Mouse (Mus musculus) left cerebral cortex, postnatal 25 days (tissue): ENCODE measurements around the gene Efna5. TPM values are rescaled to one million over a fixed set of nuclear protein-coding genes. Genes with fewer than 3 reads are reported as not detected.
A peak's percentile ranks its signal among the peaks of the same experiment; 100 is the strongest.

Experiments used
- DNase-seq, 2 experiments: peaks; one replicate each; pipeline ENCODE4 v3.0.0; 2022; ENCODE audit warnings: low spot score in 2 of 2, mixed read lengths in 1 of 2
- intact Hi-C: fragments of 180-260 bp; cut with DNase I; formaldehyde crosslinking; loops from one replicate; pipeline ENCODE4 v1.15.1; 2025
- total RNA-seq, 2 experiments: library from RNA; stranded (reverse); gene quantifications; 2 replicates each; pipeline ENCODE4 v1.2.3; 2021

Gene Efna5
- total RNA-seq, 2 experiments from 2014 or later: 32.8 to 41.5 TPM

DNA sequence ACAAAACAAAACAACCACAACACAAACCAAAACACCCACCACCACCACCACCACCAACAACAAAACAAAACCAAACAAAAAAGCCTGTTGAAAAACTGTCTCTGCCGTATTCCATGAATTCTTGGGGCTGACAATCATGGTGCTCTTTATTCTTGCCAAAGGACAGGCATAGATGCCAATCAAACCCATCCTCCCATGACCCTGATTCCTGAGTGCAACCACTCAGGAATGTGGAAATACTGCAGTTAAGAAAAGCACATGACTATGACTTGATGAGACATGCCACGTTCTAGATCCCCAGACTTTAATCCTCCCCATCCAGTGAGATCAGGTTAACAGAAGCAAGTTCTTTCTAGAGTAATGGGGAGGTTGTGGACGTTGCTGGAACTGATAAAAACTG lies 246.2 kb downstream of the Efna5 start:
- no peak for DNase-seq
- intact Hi-C loops: no loop called here

DNA sequence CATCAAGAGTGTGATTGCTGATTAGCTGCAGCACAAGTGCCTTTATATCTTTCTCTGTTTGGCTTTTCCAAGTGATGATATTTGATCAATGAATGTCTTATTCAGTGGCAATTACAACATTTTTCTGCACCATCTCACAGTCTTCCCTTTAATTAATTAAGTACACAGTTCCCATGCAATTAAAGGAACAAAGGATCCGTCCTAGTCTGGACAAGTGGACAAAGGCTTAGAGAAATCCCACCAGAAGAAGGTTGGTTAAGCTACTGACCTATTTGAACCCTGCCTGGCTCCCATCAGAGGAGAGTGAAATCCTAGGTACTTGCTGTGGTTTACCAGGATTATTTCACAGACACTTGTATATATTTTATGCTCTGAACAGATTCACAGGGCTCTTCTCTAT lies 252.6 kb downstream of the Efna5 start:
- DNase-seq: no peak
- intact Hi-C loops: no loop called here

DNA sequence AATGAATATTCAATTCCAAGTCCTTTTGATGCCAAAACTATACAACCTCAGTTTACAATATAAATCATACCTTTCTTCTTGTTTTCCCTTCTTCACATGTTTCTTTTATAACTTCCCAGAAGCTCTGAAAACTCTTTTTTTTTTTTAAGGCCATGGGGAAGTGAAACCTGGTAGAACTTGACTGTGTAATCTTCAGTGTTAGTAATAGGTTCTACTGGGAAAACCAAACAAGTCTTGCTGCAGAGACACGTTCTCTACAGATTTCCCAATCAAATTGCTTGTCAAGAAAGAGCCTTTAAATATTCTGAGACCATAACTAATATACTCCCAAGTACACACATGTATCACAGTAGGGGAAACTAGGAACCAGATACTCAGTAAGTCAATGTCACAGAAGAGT lies 253.6 kb downstream of the Efna5 start:
- intact Hi-C loops: no loop called here
- DNase-seq: no peak

DNA sequence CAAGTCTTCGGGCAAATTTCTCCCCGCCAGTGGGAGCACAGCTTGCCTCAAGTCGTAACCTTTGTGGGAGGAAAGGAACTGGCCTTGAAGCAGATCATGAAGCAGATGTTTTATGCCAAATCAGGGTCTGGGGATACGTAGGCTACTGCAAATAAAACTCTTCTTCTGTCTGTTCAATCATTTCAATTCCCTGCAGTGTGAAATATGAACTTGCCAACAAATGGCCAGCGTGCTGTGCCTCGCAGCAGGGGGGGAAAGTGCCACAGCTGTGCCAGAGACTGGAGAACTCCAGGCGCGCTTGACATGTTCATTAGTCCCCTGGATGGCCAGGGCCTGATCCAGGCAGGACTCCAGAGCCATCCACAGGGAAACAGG lies 255.5 kb downstream of the Efna5 start:
- DNase-seq: no peak

DNA sequence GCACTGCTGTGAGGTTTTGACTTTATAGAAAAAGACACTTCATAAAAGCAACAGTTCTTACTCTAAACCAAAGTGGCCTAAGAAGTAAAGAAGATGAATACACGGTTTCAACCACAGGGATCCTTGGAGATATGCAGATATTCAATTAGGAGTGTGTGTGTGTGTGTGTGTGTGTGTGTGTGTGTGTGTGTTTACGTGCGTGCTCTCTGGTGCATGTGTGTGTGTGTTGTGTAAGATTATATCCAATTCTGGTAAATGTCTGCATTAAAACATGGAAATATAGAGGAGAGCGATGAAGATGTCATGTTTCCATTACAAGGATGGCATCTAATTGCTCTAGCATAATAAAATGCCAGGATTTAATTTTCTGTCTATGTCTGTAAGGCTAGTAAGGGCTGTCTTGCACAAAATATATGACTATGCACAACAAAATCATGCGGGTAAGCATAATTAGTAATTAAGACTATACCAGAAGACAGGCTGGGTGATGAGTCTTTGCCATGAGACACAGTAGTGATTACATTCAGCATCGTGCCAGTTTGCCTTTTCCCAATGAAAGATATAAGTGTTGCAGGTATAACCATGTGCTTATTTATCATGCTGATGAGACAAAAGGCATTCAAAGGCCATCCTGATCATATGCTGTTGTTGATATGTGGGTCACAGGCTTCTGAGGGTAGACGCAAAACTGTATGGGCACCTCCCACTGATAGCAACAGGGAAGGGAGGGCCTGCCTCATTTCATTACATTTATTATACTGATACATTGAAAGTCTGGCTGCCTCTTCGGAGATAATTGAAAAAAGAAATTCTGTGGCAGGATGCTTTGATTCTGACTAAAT lies 256.1 kb downstream of the Efna5 start:
- intact Hi-C loops: no loop called here
- no peak for DNase-seq

More for the DNA sequence above, 255.5 kb downstream of the Efna5 start:
- intact Hi-C loops: no loop called here

DNA sequence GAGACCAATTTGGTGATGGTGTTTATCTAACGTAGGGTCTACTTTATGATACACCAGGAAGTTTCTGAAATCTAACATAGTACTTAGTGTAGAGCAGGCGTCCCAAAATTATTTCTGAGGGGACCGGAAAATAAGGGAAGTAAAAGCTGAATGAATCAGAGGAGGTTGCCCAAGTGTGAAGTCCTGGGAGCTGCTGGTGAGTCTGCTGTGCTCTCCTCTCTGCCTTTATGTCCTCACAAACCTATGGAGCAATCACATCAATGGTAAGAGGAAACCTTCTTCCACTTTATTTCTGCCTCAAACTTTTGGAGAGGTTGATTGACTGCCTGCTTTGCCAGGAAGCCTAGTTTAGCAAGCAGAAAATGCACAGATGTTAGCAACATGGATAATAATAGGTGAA lies 257.9 kb downstream of the Efna5 start:
- intact Hi-C loops: no loop called here
- no peak for DNase-seq

DNA sequence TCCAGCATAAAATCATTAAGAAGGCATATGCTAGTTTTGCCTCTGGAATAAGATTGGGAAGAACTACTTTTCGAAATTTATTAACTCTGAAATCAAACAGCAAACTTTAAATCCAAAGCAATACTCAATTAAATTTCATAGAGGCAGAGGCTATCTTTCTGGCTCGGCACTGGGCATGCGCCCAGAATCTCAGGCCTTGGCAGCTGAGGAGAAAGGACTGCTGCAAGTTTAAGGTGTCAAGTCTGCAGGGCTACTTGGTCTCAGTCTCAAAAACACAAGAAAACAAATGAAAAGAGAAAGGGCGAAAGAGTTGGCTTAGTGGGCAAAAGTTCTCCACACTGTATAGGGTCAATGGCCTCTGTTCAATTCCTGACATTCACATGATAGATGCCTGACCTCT lies 258.6 kb downstream of the Efna5 start:
- DNase-seq: no peak
- intact Hi-C loops: no loop called here

DNA sequence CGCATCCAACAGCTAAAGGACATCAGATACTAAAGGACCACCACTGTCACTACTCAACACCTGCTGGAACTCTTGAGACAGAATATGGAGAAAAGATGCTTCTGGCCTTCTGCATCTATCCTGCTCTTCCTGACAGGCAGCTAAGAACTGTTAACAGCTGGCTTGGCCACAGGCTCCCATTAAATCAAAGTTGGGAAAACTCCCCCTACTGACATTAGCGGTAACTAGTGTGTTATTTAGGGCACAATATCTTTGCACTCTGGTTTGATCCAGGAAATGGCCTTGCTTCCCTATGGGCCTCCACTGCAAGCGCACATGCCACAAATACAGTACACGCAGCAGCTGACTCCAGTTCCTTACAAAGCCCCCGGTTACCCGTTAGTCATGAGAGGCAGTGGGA lies 266.0 kb downstream of the Efna5 start:
- intact Hi-C loops: no loop called here
- no peak for DNase-seq

DNA sequence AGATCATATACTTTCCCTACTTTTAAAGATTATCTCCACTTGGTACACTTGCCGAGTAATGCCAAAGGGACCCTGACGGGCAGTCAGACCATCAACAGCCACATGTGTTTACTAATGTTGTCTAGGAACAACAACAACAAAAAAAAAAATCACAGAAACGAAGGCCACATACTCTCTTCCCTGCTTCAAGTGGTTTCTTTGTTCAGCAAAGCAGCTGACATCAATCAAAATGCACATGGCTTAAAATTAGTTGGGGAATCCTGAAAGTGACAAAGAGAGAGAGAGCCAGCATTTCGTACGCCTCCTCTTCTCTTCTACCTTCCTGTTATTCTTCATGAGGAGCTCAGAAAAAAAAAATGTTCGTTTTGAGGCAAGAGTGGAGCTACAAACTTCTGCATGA lies 266.4 kb downstream of the Efna5 start:
- no peak for DNase-seq
- intact Hi-C loops: no loop called here

DNA sequence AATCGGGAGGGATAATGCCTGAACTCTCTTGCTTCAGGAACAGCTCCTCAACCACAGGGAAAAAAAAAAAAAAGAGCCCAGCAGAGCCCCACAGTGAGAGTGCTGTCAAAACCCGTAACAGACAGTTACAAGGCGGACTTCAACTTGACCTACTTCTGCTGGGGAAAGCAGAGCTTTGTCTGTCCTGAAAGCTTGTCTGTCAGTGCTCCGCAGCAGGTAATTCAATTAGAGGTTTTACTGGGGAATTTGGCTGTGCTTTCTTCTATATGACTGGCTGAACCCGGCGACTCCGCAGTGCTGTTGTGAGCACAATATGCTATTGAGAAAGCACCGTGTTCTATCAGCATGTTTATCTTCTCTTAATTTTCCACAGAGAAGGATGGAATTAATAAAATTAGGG lies 266.9 kb downstream of the Efna5 start:
- no peak for DNase-seq
- intact Hi-C loops: no loop called here

DNA sequence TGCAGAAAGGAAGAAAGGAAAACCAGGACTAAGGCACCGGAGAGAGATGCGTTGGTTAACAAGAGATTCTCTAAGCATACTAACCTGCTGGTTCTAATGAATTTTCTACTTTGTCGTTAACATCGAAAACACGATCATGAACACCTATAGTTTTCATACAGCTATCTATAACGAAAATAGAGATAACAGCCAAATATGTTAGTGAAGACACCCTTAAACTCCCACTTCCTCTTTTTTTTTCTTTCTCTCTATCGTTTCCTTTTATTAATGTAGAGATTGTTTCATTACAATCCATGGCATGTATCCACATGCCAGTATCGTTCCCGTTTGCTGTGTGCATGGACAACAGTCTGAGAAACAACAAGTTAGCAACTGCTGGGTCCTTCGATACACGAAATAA lies 267.9 kb downstream of the Efna5 start:
- no peak for DNase-seq
- intact Hi-C loops: no loop called here

DNA sequence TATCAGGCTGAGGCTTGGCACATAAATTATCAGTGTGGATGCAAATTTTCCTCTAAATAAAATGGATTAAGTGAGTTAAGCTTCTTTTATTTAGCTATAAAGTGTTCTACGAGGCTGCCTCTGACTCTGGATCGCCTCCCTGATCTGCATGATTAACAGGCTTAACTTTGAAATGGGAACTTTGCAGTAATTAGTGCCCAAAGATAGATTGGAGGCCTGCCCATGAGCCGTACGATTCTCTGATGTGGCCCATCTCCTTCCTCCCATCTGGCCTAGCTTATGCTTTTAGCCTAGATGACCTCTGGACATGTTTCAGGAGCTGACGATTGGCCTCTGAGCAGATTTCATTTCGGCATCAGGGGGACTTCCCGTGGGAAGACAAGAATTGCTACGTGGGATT lies 273.0 kb downstream of the Efna5 start:
- intact Hi-C loops: no loop called here
- DNase-seq: no peak

DNA sequence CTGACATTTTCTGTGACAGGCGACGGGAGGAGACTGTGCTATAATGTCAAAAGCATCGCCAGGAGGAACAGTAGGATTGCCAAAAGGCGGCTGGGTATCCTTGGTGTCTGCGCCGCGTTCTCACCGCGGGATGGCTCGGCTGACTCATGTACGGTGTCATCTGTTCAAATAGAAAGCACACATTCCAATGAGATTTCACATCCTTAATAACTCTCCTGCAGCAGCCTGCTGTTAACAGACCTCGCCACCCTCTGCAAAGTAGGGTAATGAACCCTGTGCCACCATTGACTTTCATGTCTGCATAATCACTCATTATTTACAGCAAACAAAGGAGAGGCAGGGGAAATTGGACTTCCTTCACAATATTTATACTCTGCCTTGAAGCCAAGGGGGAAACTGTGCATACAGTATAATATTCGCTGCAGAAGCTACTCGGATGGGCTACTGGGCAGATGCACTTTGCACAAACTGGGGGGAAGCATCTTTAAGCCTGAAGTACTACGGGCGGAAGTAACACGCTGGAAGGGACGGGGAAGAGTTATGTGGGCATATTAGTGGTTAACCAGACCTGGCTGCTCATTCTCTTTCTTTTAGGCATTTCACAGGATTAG lies 273.7 kb downstream of the Efna5 start:
- DNase-seq: peak; percentile 32 to 61
- intact Hi-C loops: no loop called here

DNA sequence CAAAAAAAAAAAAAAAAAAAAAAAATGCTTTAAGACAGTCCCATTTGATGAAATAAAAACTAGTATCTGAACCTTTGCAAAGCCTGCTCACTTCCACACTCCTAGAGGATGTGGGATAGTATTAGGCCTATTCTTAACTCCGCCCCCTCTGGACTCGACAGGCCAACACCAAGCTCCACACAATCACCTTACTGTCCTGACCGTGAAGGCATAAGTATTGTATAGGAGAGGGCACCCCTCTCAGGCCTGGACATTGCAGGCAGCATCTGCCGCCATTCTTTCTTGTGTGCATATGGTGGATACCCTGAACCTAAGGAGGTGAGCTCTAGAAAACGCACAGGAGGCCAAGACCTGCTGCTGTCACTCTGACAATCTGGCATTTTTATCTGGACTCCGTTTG lies 274.4 kb downstream of the Efna5 start:
- DNase-seq: no peak
- intact Hi-C loops: no loop called here

DNA sequence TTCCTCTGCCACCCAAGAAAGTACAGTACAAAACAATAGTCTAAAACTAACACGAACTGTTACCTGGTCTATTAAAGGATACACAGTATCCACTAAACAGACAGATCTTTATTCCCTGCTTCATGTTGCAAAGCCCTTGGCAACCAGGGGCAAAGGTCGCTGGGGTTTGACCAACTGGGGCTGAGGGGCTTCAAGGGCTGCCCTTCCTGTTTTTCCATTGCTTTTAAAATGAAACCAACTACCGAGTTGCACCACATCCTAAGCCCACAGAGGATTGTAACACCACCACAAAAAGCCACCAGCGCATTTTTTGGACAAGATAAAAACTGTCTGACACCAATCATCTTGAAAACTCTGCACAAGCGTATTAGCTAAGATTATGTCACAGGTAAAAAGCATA lies 276.8 kb downstream of the Efna5 start:
- DNase-seq: no peak
- intact Hi-C loops: no loop called here

DNA sequence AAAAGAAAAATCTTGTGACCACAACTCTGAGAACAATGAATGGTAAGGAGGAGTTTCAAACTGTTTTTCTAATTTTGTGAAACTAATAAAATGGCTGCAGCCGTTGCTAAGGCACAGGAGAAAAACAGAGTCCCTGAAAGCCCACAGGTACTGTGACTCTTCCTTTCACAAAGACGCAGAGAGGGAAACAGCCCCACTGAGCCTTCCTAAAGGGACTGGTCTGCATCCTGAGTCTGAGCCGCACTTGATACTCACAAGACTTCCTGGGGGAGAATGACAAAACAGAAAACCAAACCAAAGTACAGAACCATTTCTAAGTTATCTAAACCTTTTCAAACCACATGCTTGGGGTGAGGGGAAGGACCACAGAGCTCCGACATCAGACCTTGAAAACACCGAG lies 277.5 kb downstream of the Efna5 start:
- intact Hi-C loops: no loop called here

DNA sequence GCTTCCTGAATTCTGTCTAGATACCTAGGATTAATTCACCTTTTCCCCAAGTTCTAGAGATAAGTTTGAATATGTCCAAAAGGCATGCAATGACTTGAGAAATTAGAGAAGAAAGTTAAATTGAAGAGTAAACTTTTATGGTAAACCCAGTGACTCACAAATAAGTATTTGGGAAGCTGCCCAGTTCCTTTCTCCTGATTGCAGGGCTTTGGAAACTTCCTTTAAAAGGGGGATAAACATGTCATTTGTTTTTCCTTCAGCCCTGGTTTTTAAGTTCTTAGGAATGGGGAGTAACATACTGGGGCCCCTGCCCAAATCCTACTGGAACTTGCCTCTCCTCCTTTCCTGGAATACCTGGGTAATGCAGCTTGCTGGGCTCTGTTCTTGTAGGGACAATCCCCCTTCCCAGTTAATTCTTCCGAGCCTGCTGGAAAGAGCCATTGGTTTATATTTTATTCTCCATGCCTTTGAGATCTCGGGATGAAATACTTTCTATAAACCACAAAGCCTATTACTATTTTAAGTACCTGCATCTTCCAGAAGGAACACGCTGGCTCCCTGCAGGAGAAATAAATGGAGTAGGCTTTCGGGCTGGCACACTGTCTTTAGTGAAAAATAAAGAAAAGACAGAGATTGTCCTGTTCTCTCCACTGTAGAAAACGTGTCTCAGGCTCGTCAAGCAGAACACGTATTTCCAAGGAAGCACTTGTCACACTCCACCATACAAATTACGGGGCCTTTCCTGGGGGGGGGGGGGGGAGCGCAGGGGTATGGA lies 282.2 kb downstream of the Efna5 start:
- intact Hi-C loops: loop anchor here (10.0 kb wide), 1 partner anchor 286 kb away; the partner anchor contains the start of gene Efna5
- DNase-seq: peak; percentile 24 to 58

More for the DNA sequence above, 277.5 kb downstream of the Efna5 start:
- DNase-seq: no peak

DNA sequence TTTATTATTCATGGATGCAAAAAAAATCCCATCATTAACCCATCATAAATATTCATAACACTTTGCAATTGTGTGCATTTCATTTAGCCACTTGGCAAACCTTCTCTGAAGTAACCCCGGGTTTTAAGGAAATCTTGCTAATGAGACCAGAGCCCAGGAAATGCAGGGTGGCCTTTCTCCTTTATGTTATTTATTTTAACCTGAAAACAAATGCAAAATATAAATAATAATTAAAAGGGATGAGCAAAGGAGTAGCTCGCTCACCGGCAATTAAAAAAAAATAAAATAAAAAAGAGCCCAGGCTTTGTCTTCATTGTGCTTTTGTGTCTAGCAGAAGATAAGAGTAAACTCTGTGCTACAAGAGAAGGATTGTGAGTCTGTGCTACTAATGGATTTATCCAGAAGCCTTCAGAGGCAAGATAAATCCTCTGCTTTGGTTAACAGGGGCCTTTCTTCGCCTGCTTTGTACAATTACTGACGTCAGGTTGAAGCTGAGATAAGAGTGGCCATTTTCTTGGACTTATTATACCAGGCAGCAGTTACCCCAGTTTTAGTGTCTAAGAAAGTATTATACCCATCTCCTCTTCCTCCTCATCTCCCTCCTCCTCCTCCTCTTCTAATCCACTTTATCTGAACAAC lies 288.6 kb downstream of the Efna5 start:
- intact Hi-C loops: loop anchor here (10.0 kb wide), 1 partner anchor 292 kb away; the partner anchor contains the start of gene Efna5
- DNase-seq: no peak

DNA sequence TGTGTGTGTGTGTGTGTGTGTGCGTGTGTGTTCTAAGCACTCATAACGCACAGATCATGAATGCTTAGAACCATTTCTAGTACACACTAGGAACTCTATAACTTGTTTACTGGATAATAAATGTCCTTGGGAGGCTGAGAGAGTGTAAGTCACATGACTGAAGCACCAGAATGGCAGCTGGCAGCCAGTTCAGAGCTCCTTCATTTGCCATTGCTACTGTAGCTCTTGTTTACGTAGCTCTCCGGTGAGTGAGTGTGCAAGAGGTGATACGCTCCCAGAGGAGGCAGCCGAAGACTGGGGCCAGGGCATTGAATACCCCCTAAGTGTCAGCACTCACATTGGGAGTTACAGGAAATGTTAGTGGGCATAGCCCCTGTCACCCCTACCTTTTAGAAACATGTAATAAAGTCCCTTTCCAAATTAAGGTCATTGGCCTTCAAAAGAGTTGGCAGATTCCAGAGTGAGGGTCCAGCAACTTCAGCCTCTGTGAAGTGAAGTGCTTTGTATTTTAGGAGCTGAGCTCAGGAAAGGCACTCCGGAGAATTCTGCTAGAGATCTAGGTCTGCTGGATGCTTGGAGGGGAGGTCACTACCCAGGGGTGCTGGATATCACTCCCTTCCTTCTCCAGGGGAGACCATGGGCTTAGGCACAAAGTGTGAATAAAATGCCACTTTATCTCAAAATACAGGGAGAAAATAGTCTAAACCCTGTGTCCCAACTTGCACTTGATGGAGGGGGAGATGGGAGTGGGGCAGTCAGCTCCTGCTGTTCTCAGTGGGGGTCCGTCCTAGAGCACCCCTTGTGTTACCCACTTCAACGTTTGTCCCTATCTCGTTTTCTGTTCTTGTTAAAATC lies 289.3 kb downstream of the Efna5 start:
- DNase-seq: no peak
- intact Hi-C loops: loop anchor here (10.0 kb wide), 1 partner anchor 293 kb away; the partner anchor contains the start of gene Efna5
